Mouse (Mus musculus): ENCODE results near the gene Sema5b. TPM values are rescaled to one million over a fixed set of nuclear protein-coding genes. Genes with fewer than 3 reads are reported as not detected.

Sema5b gene
- polyA plus RNA-seq, 1 experiment = 0.28 TPM

DNA sequence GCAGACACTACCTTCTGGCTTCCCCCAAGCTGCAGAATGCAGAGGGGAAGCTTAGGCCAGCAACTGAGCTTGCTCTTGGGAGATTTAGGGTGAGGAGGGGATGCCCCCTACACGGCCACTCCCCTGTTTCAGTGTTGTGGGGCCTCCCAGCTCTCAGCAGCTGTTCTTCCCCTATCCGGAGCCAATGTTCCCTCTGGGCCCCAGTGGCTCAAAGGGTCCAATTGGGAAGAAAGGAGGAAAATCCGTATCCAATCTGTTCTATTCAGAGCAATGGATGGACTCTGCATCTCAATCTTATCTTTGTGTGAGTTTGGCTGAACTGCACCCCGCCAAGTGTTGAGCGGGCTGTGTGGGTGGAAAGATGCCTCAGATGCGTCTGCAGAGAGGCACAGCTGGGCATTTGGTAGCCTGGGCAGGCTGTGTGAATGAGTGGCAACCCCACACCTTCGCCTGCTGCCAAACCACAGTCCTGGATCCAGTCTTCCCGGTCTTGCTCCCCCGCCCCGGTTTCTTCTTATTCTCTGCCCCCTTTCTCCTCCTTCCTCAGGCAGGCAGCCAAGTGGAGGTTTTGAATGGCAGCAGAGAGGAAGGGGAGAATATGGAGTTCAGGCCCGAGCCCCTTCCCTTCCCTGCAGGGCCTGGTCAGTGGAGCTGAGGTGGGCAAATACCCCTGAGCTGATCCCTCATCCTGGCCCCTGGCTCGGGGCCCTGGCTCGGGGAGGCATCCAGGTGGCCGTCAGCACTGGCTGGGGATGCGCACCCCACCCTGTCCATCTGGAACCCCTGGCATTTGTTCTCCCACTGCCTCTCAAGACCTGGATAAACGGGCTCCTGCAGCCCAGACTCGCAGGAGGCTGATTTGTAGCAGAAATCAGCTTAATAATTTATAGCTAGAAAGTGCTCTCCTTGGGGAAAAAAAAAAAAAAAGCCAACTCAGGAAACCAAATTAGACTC is 73.2 kb downstream of the Sema5b start:
- no peak for DNase-seq (ENCODE audit: low read depth in 1 of 2, low spot score in 2 of 2)
- WGBS = 62% methylated on average over 17 of the region's 17 CpGs

GRCm38 (mm10) chr16:35617732-35618131 is 76.8 kb downstream of the Sema5b start:
- 78% methylated on average over 4 of the region's 4 CpGs for WGBS
- TF ChIP-seq POLR2A (IDR thresholded peaks at IDR 0.05; ENCODE audit: low read depth, low read length) (no peak), CTCF (IDR thresholded peaks at IDR 0.05; ENCODE audit: extremely low read depth, insufficient read depth, insufficient read length, insufficient replicate concordance) (no peak)

More for the DNA sequence above, 73.2 kb downstream of the Sema5b start:
- Histone ChIP-seq H3K4me3 (ENCODE audit: extremely low read depth, insufficient read depth, insufficient read length) (no peak overlapping the region), H3K36me3 (ENCODE audit: control insufficient read depth, insufficient read depth, low read length) (no peaks in the 10 kb centered on the region), H3K4me1 (ENCODE audit: control insufficient read depth, insufficient read depth, insufficient read length) (no peaks in the 10 kb centered on the region), H3K27ac (ENCODE audit: insufficient read depth, low read length) (no peak overlapping the region), H3K27me3 (ENCODE audit: control insufficient read depth, insufficient read depth, low read length) (no peaks in the 10 kb centered on the region)
- TF ChIP-seq POLR2A (IDR thresholded peaks at IDR 0.05; ENCODE audit: low read depth, low read length) (no peak), CTCF (IDR thresholded peaks at IDR 0.05; ENCODE audit: extremely low read depth, insufficient read depth, insufficient read length, insufficient replicate concordance) (no peak)

DNA sequence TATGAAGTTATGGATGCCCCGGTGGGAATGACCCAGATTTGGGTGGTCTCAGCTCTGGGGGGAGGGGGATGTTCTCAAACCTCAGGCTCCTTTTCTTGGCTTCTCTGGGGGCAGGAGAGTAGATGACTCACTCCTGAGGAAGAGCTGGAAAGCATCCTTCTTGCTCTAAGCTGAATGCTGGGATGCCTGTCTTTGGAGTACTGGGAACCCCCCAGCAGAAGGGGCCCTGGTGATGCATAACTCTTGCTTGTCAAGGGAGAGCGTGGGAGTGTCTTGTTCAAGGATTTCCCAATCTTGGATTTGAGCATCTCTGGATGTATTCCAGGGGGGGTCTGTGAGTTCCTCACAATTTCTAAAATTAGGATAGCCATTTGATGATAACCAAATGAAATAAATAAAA is 82.1 kb downstream of the Sema5b start:
- TF ChIP-seq POLR2A (IDR thresholded peaks at IDR 0.05; ENCODE audit: low read depth, low read length) (no peak), CTCF (IDR thresholded peaks at IDR 0.05; ENCODE audit: extremely low read depth, insufficient read depth, insufficient read length, insufficient replicate concordance) (no peak)
- no peak for DNase-seq (ENCODE audit: low read depth in 1 of 2, low spot score in 2 of 2)
- H3K27me3 ChIP-seq (ENCODE audit: control insufficient read depth, insufficient read depth, low read length) = no peaks in the 10 kb centered on the region
- H3K27ac ChIP-seq (ENCODE audit: insufficient read depth, low read length) = no peak overlapping the region
- no peak overlapping the region for H3K4me3 ChIP-seq (ENCODE audit: extremely low read depth, insufficient read depth, insufficient read length)
- WGBS = 90% methylated on average over 2 of the region's 2 CpGs
- no peaks in the 10 kb centered on the region for H3K36me3 ChIP-seq (ENCODE audit: control insufficient read depth, insufficient read depth, low read length)
- H3K4me1 ChIP-seq (ENCODE audit: control insufficient read depth, insufficient read depth, insufficient read length) = no peaks in the 10 kb centered on the region

More at GRCm38 (mm10) chr16:35617732-35618131, 76.8 kb downstream of the Sema5b start:
- no peak overlapping the region for H3K27ac ChIP-seq (ENCODE audit: insufficient read depth, low read length)
- H3K4me1 ChIP-seq (ENCODE audit: control insufficient read depth, insufficient read depth, insufficient read length) = no peaks in the 10 kb centered on the region
- no peaks in the 10 kb centered on the region for H3K27me3 ChIP-seq (ENCODE audit: control insufficient read depth, insufficient read depth, low read length)
- no peaks in the 10 kb centered on the region for H3K36me3 ChIP-seq (ENCODE audit: control insufficient read depth, insufficient read depth, low read length)
- no peak overlapping the region for H3K4me3 ChIP-seq (ENCODE audit: extremely low read depth, insufficient read depth, insufficient read length)
- no peak for DNase-seq (ENCODE audit: low read depth in 1 of 2, low spot score in 2 of 2)

GRCm38 (mm10) chr16:35623986-35624385 is 83.0 kb downstream of the Sema5b start:
- no peak for TF ChIP-seq POLR2A (IDR thresholded peaks at IDR 0.05; ENCODE audit: low read depth, low read length)
- TF ChIP-seq CTCF (IDR thresholded peaks at IDR 0.05; ENCODE audit: extremely low read depth, insufficient read depth, insufficient read length, insufficient replicate concordance) = no peak
- H3K27ac ChIP-seq (ENCODE audit: insufficient read depth, low read length) = no peak overlapping the region
- no peaks in the 10 kb centered on the region for H3K27me3 ChIP-seq (ENCODE audit: control insufficient read depth, insufficient read depth, low read length)
- DNase-seq (ENCODE audit: low read depth in 1 of 2, low spot score in 2 of 2) = no peak
- no peak overlapping the region for H3K4me3 ChIP-seq (ENCODE audit: extremely low read depth, insufficient read depth, insufficient read length)
- H3K4me1 ChIP-seq (ENCODE audit: control insufficient read depth, insufficient read depth, insufficient read length) = no peaks in the 10 kb centered on the region
- no peaks in the 10 kb centered on the region for H3K36me3 ChIP-seq (ENCODE audit: control insufficient read depth, insufficient read depth, low read length)
- WGBS = 72% methylated on average over 7 of the region's 7 CpGs

DNA sequence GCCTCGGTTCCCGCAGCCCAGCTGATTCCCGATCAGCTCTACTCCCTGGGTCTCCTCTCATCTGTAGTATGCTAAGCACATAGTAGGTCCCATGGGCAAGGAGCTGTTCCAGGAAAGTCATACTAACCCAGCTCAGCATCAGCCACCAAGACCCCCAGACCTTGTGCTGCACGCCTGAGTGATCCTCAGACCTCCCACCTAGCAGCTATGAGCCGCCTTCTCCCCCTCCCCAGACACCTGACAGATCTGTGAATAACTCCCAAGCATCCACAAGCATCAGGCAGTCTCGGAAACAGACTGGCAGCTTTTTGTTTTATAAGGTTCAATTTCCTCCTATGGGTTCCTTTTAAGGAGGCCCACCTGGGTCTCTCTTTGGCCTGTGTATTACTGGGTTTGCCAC is 83.9 kb downstream of the Sema5b start:
- H3K4me3 ChIP-seq (ENCODE audit: extremely low read depth, insufficient read depth, insufficient read length) = no peak overlapping the region
- H3K27me3 ChIP-seq (ENCODE audit: control insufficient read depth, insufficient read depth, low read length) = no peaks in the 10 kb centered on the region
- H3K27ac ChIP-seq (ENCODE audit: insufficient read depth, low read length) = no peak overlapping the region
- no peaks in the 10 kb centered on the region for H3K4me1 ChIP-seq (ENCODE audit: control insufficient read depth, insufficient read depth, insufficient read length)
- H3K36me3 ChIP-seq (ENCODE audit: control insufficient read depth, insufficient read depth, low read length) = no peaks in the 10 kb centered on the region
- no peak for DNase-seq (ENCODE audit: low read depth in 1 of 2, low spot score in 2 of 2)
- 74% methylated on average over 6 of the region's 6 CpGs for WGBS
- TF ChIP-seq POLR2A (IDR thresholded peaks at IDR 0.05; ENCODE audit: low read depth, low read length) = no peak

GRCm38 (mm10) chr16:35625286-35626020 is 84.5 kb downstream of the Sema5b start:
- WGBS = 73% methylated on average over 16 of the region's 16 CpGs
- Histone ChIP-seq H3K36me3 (ENCODE audit: control insufficient read depth, insufficient read depth, low read length) (no peaks in the 10 kb centered on the region), H3K4me3 (ENCODE audit: extremely low read depth, insufficient read depth, insufficient read length) (no peak overlapping the region), H3K4me1 (ENCODE audit: control insufficient read depth, insufficient read depth, insufficient read length) (no peaks in the 10 kb centered on the region), H3K27me3 (ENCODE audit: control insufficient read depth, insufficient read depth, low read length) (no peaks in the 10 kb centered on the region), H3K27ac (ENCODE audit: insufficient read depth, low read length) (no peak overlapping the region)
- TF ChIP-seq CTCF (IDR thresholded peaks at IDR 0.05; ENCODE audit: extremely low read depth, insufficient read depth, insufficient read length, insufficient replicate concordance) (no peak), POLR2A (IDR thresholded peaks at IDR 0.05; ENCODE audit: low read depth, low read length) (no peak)
- DNase-seq (ENCODE audit: low read depth in 1 of 2, low spot score in 2 of 2) = no peak

All from spleen, adult 2 months (tissue).